8 mouse cellular contexts compared by ENCODE assay signal in the genomic region with DNA sequence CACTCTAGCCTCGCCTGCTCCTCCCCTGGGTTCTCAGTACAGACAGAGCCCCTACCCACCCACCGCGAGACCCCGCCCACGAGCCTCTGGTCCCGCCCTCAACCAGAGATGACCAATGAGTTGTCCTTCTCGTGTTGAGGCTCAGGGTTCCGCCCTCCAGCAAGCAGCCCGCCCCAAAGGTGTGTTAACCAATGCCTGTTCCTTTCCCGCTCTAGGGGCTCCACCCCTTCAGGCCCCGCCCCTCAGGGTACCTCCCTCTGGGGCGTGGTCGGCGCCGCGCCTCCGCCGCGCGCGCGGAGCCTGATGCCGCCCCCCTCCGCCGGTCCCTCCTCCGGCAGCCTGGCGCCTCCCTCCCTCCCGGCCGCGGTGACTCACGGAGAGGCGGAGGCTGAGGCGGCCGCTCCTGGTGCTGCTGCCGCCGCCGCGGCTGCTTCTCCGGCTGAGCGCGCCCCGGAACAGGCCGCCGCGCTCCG. TPM values are rescaled to one million over a fixed set of nuclear protein-coding genes. Genes with fewer than 3 reads are reported as not detected.
DNase-seq lines count a peak whose midpoint lies in the region; ATAC-seq and TF ChIP-seq lines count a peak whose summit lies in the region.

A gene (plus strand): TSS at position 369 of the 473 bp plus-strand sequence.

- peak within 1 kb of the TSS; percentile 57 for H3K27ac ChIP-seq in forebrain, embryonic 13.5 days
- H3K27ac ChIP-seq in liver, postnatal 0 days (ENCODE audit: low read depth), result peak within 1 kb of the TSS; percentile 41; the same call in 1 of the 2 replicates
- H3K27ac ChIP-seq in neural tube, embryonic 14.5 days (ENCODE audit: low read depth, low read length), result peak within 1 kb of the TSS; percentile 28; the same call in 1 of the 2 replicates

- WGBS in forebrain, embryonic 13.5 days, result 1% methylated on average over 35 of the region's 46 CpGs
- under 1% methylated on average over 42 of the region's 46 CpGs for WGBS in large intestine, adult 2 months
- WGBS in liver, postnatal 0 days (ENCODE audit: insufficient replicate concordance), result under 1% methylated on average over 21 of the region's 46 CpGs
- 0% methylated on average over 35 of the region's 46 CpGs for WGBS in neural tube, embryonic 14.5 days

- H3K27me3 ChIP-seq in E14TG2a.4 (ENCODE audit: insufficient read depth, low read length), result peaks cover 12% of the 10 kb centered on the region
- no peaks in the 10 kb centered on the region for H3K27me3 ChIP-seq in forebrain, embryonic 13.5 days
- no peaks in the 10 kb centered on the region for H3K27me3 ChIP-seq in liver, postnatal 0 days (ENCODE audit: insufficient read depth, low read length)
- no peaks in the 10 kb centered on the region for H3K27me3 ChIP-seq in neural tube, embryonic 14.5 days (ENCODE audit: control insufficient read depth, insufficient read depth, low read length)

- TF ChIP-seq EP300 in liver, postnatal 0 days (IDR thresholded peaks at IDR 0.05; ENCODE audit: low read depth), result no peak

- no peaks in the 10 kb centered on the region for H3K9me3 ChIP-seq in E14TG2a.4 (ENCODE audit: low read length)
- no peaks in the 10 kb centered on the region for H3K9me3 ChIP-seq in forebrain, embryonic 13.5 days (replicated peaks)
- H3K9me3 ChIP-seq in liver, postnatal 0 days (ENCODE audit: low read length), result no peaks in the 10 kb centered on the region
- no peaks in the 10 kb centered on the region for H3K9me3 ChIP-seq in neural tube, embryonic 14.5 days (ENCODE audit: control insufficient read depth, low read length)

- intact Hi-C loops in heart, postnatal 10 days (cut with DNase I), result no loop called here

- peak; percentile 99 for ATAC-seq in forebrain, embryonic 13.5 days
- ATAC-seq in liver, postnatal 0 days, result peak; percentile 100
- peak; percentile 98 for ATAC-seq in neural tube, embryonic 14.5 days (ENCODE audit: low read depth)

- H3K4me3 ChIP-seq in E14TG2a.4 (replicated peaks; ENCODE audit: low read length), result peak within 1 kb of the TSS; percentile 89
- peak within 1 kb of the TSS; percentile 90 for H3K4me3 ChIP-seq in forebrain, embryonic 13.5 days
- peak within 1 kb of the TSS; percentile 57 for H3K4me3 ChIP-seq in liver, postnatal 0 days (ENCODE audit: low read depth, low read length)
- peak within 1 kb of the TSS; percentile 82 for H3K4me3 ChIP-seq in neural tube, embryonic 14.5 days (ENCODE audit: low read depth, low read length)

- no peaks in the 10 kb centered on the region for H3K36me3 ChIP-seq in E14TG2a.4 (ENCODE audit: insufficient read depth, low read length)
- no peaks in the 10 kb centered on the region for H3K36me3 ChIP-seq in forebrain, embryonic 13.5 days (ENCODE audit: poor library complexity, severe bottlenecking)
- H3K36me3 ChIP-seq in liver, postnatal 0 days (replicated peaks; ENCODE audit: insufficient read depth, low read length), result no peaks in the 10 kb centered on the region
- H3K36me3 ChIP-seq in neural tube, embryonic 14.5 days (ENCODE audit: control insufficient read depth, insufficient read depth, low read length), result no peaks in the 10 kb centered on the region

- H3K4me2 ChIP-seq in forebrain, embryonic 13.5 days, result peak within 1 kb of the TSS; percentile 93
- peak within 1 kb of the TSS; percentile 86 for H3K4me2 ChIP-seq in liver, postnatal 0 days (ENCODE audit: low read depth, low read length)
- peak within 1 kb of the TSS; percentile 94 for H3K4me2 ChIP-seq in neural tube, embryonic 14.5 days (ENCODE audit: low read depth, low read length)

- no peak for TF ChIP-seq CTCF in E14TG2a.4 (conservative IDR thresholded peaks at IDR 0.05; ENCODE audit: low read length)
- TF ChIP-seq CTCF in liver, postnatal 0 days (IDR thresholded peaks at IDR 0.05; ENCODE audit: low read depth), result no peak

- H3K9ac ChIP-seq in forebrain, embryonic 13.5 days, result peak within 1 kb of the TSS; percentile 93
- peak within 1 kb of the TSS; percentile 61 for H3K9ac ChIP-seq in liver, postnatal 0 days (replicated peaks)
- H3K9ac ChIP-seq in neural tube, embryonic 14.5 days (replicated peaks; ENCODE audit: low read depth, low read length), result peak within 1 kb of the TSS; percentile 94

- H3K4me1 ChIP-seq in E14TG2a.4 (replicated peaks; ENCODE audit: low read depth, low read length), result peaks cover 16% of the 10 kb centered on the region
- peaks cover 24% of the 10 kb centered on the region for H3K4me1 ChIP-seq in forebrain, embryonic 13.5 days
- H3K4me1 ChIP-seq in liver, postnatal 0 days (ENCODE audit: insufficient read depth), result peaks cover 18% of the 10 kb centered on the region
- H3K4me1 ChIP-seq in neural tube, embryonic 14.5 days (ENCODE audit: control insufficient read depth, insufficient read depth, low read length), result peaks cover 8% of the 10 kb centered on the region

- DNase-seq in c-Kit-positive CD71-positive TER-119-positive erythroid progenitor cells, embryonic 14.5 days (ENCODE audit: low spot score), result peak; percentile 92
- DNase-seq in heart, postnatal 10 days, result peak; percentile 97 to 98
- DNase-seq in large intestine, adult 2 months (ENCODE audit: low read depth, low spot score), result peak; percentile 67
- DNase-seq in liver, postnatal 0 days, result peak; percentile 96
- peak; percentile 99 for DNase-seq in testis, postnatal 10 days (ENCODE audit: low spot score)

RNA-seq across cellular contexts. Expression of the gene that starts here (rescaled TPM):
- polyA plus RNA-seq in forebrain, embryonic 13.5 days (2015; fragmentation: Nextera tagmentation; extraction: Ambion mirVana), result 80.2 and 81.2 TPM in 2 replicates
- 10 to 100 TPM; 57.2 to 63.7 TPM for total RNA-seq in heart, postnatal 10 days (2021)
- 22.5 and 27.7 TPM in 2 replicates for polyA plus RNA-seq in large intestine, adult 2 months (2012; rRNA removed)
- polyA plus RNA-seq in liver, postnatal 0 days (2015; fragmentation: Nextera tagmentation; extraction: Ambion mirVana), result 12.8 and 16.2 TPM in 2 replicates
- 93.2 and 98.0 TPM in 2 replicates for polyA plus RNA-seq in neural tube, embryonic 14.5 days (2014; fragmentation: Nextera tagmentation; extraction: Ambion mirVana)

Comparison
In these comparisons a context has a peak if more than half of its experiments do, and no peak if none do; other contexts are left out.
1. Peak in every context shown above with its lines: DNase-seq, ATAC-seq, H3K4me3 ChIP-seq and H3K27ac ChIP-seq.